Mouse (Mus musculus) thymus, adult 2 months (tissue): ENCODE data around the gene H2-Q6.
"Not testable (repeated sequence)": the region's sequence is repeated elsewhere in the genome, so short reads cannot be mapped to it uniquely, and the experiment has no call there.

Experiments used
- CTCF ChIP-seq: fragments of 200-500 bp; IDR thresholded peaks from 2 replicates; pipeline ENCODE4 v1.5.1; 2012; ENCODE audit warnings: mild to moderate bottlenecking, control low read depth, low read length, moderate library complexity, borderline replicate concordance; ENCODE audit not compliant: control insufficient read depth, poor library complexity, insufficient read depth; ENCODE audit errors: extremely low read depth
- POLR2A ChIP-seq: fragments of 200-500 bp; IDR thresholded peaks from 2 replicates; pipeline ENCODE4 v1.6.1; 2012; ENCODE audit warnings: mild to moderate bottlenecking, low read length, control low read depth, moderate library complexity; ENCODE audit not compliant: control insufficient read depth, poor library complexity, insufficient read depth; ENCODE audit errors: extremely low read depth

DNA sequence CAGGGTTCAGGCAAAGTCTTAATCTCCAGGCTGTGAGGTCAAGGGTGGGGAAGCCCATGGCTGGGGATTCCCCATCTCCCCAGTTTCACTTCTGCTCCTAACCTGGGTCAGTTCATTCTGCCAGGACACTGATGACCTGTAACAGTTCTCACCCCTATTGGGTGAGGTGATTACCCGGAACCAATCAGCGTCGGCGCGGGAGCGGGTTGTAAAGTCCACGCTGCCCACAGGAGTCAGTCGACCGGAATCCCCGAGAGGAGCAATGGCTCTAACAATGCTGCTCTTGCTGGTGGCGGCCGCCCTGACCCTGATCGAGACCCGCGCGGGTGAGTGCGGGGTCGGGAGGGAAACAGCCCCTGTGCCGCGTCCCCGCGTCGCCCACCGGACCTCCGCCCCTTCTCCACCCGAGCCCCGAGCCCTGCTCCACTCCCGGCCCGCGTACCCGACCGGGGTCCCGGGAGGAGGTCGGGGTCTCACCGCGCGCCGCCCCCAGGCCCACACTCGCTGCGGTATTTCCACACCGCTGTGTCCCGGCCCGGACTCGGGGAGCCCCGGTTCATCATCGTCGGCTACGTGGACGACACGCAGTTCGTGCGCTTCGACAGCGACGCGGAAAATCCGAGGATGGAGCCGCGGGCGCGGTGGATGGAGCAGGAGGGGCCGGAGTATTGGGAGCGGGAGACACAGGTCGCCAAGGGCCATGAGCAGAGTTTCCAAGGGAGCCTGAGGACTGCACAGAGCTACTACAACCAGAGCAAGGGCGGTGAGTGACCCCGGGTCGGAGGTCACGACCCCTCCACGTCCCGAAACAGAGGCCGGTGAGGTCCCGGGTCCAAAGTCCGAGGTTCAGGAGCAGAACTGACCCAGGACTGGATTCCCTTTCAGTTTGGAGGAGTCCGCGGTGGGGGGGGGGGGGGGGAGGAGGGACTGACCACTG lies 30.5 kb upstream of the H2-Q6 start:
- TF ChIP-seq POLR2A, CTCF: not testable (repeated sequence)
